Mouse (Mus musculus) right cerebral cortex, postnatal 25 days (tissue): ENCODE measurements around the gene Slc18a3.

ENCODE experiments used
- DNase-seq: peaks from one replicate; pipeline ENCODE4 v3.0.0; 2022

The Slc18a3 gene

GRCm38 (mm10) chr14:32452552-32452951 is 12.1 kb downstream of the Slc18a3 start:
- DNase-seq = no peak

- DNase-seq = no peak
Measured at GRCm38 (mm10) chr14:32446989-32447388, 17.7 kb downstream of the Slc18a3 start.

- DNase-seq = no peak
Measured at GRCm38 (mm10) chr14:32443446-32443845, 21.2 kb downstream of the Slc18a3 start.

- no peak for DNase-seq
Measured at GRCm38 (mm10) chr14:32439744-32440143, 24.9 kb downstream of the Slc18a3 start.

GRCm38 (mm10) chr14:32439316-32439715 is 25.3 kb downstream of the Slc18a3 start:
- DNase-seq = no peak

GRCm38 (mm10) chr14:32437352-32437793 is 27.3 kb downstream of the Slc18a3 start:
- DNase-seq = no peak

- no peak for DNase-seq
Measured at GRCm38 (mm10) chr14:32429030-32429602, 35.5 kb downstream of the Slc18a3 start.

GRCm38 (mm10) chr14:32423946-32424345 is 40.7 kb downstream of the Slc18a3 start:
- no peak for DNase-seq

GRCm38 (mm10) chr14:32418747-32419146 is 45.9 kb downstream of the Slc18a3 start:
- DNase-seq = no peak
